Mouse (Mus musculus) hindbrain, embryonic 11.5 days (tissue): Measurements from ENCODE around the gene Dok7. TPM values are rescaled to one million over a fixed set of nuclear protein-coding genes. Genes with fewer than 3 reads are reported as not detected.

ENCODE experiments used
- ATAC-seq: fragments of 200-750 bp; cut with Nextera tagmentation; 2 replicates; pipeline ENCODE4 v1.8.0; 2017; ENCODE audit warnings: mild to moderate bottlenecking, moderate TSS enrichment, moderate library complexity; ENCODE audit not compliant: low FRiP score
- DNase-seq: peaks from one replicate; pipeline ENCODE4 v3.0.0-alpha.2; 2015; ENCODE audit warnings: low spot score
- H3K27ac ChIP-seq: fragments of 300-500 bp; sonication (generic); 2 replicates; pipeline ENCODE4 v1.5.1; 2014; ENCODE audit warnings: mild to moderate bottlenecking, low read depth, low read length
- H3K27me3 ChIP-seq: fragments of 300-500 bp; sonication (generic); 2 replicates; pipeline ENCODE4 v1.6.1; 2014; ENCODE audit warnings: mild to moderate bottlenecking, low read length, moderate library complexity, mixed read lengths; ENCODE audit not compliant: control insufficient read depth, insufficient read depth
- H3K36me3 ChIP-seq: fragments of 300-500 bp; sonication (generic); 2 replicates; pipeline ENCODE4 v1.6.1; 2014; ENCODE audit warnings: mild to moderate bottlenecking, low read length, moderate library complexity, mixed read lengths; ENCODE audit not compliant: control insufficient read depth, insufficient read depth
- H3K4me1 ChIP-seq: fragments of 300-500 bp; sonication (generic); replicated peaks from 2 replicates; pipeline ENCODE4 v1.6.1; 2014; ENCODE audit warnings: low read length, mixed read lengths; ENCODE audit not compliant: control insufficient read depth, insufficient read depth
- H3K4me2 ChIP-seq: fragments of 300-500 bp; sonication (generic); replicated peaks from 2 replicates; pipeline ENCODE4 v1.6.1; 2014; ENCODE audit warnings: mild to moderate bottlenecking, low read depth, low read length
- H3K4me3 ChIP-seq: fragments of 300-500 bp; sonication (generic); 2 replicates; pipeline ENCODE4 v1.5.1; 2014; ENCODE audit warnings: low read depth, low read length
- H3K9ac ChIP-seq: fragments of 300-500 bp; sonication (generic); 2 replicates; pipeline ENCODE4 v1.6.1; 2014; ENCODE audit warnings: low read depth, low read length
- H3K9me3 ChIP-seq: fragments of 300-500 bp; sonication (generic); 2 replicates; pipeline ENCODE4 v1.6.1; 2016; ENCODE audit warnings: low read length; ENCODE audit not compliant: control insufficient read depth
- WGBS: fragments of 180-500 bp; shearing (Covaris S2); extraction: QIAGEN DNeasy Blood & Tissue Kit; methylation state at CpG from one replicate; pipeline ENCODE4 v1.1.7; 2014; 5-methylcytosine and 5-hydroxymethylcytosine counted together
- polyA plus RNA-seq: library from polyadenylated mRNA; unstranded; fragments of >200 nt; fragmentation: Nextera tagmentation; extraction: Ambion mirVana; gene quantifications from 2 replicates; pipeline ENCODE4 v1.2.1, GENCODE M21; 2014

Dok7 gene
- polyA plus RNA-seq, 1 experiment from 2014 or later, result not detected

DNA sequence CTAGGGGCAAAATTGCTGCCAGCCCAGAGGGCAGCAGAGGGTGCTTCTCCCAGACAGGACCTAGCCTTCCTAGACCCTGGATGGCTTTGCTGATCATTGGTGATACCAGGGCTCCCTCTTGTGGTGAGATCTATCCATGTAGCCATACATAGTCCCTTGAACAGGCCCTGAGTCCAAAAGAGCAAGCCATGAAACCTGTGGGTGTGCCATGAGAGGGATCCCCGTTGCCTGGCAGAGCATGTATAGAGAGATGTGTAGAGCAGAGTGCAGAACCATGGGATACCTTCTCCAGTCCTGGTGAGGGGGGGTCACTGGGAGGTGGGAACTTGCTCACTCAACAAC is 13.5 kb upstream of the Dok7 start:
- no peaks in the 10 kb centered on the region for H3K27me3 ChIP-seq
- H3K9me3 ChIP-seq, result no peaks in the 10 kb centered on the region
- H3K36me3 ChIP-seq, result no peaks in the 10 kb centered on the region
- no peak overlapping the region for H3K4me2 ChIP-seq
- peak; percentile 73; the same call in 1 of the 2 replicates for ATAC-seq
- H3K27ac ChIP-seq, result no peak overlapping the region
- 33% methylated on average over 1 of the region's 1 CpGs for WGBS
- H3K9ac ChIP-seq, result no peak overlapping the region
- H3K4me1 ChIP-seq, result no peaks in the 10 kb centered on the region
- DNase-seq, result peak; percentile 87
- no peak overlapping the region for H3K4me3 ChIP-seq

- Histone ChIP-seq H3K4me1 (no peaks in the 10 kb centered on the region), H3K36me3 (no peaks in the 10 kb centered on the region), H3K4me2 (no peak overlapping the region), H3K9ac (no peak overlapping the region), H3K27me3 (no peaks in the 10 kb centered on the region; the same call in 1 of the 2 replicates), H3K4me3 (no peak overlapping the region), H3K27ac (no peak overlapping the region), H3K9me3 (no peaks in the 10 kb centered on the region)
- ATAC-seq (no peak), DNase-seq (no peak)
- WGBS, result 72% methylated on average over 5 of the region's 5 CpGs
Observed at GRCm38 (mm10) chr5:35050541-35050940, 6.0 kb upstream of the Dok7 start.

- Histone ChIP-seq H3K4me3 (no peak overlapping the region), H3K27me3 (peaks cover 12% of the 10 kb centered on the region), H3K9ac (no peak overlapping the region), H3K27ac (no peak overlapping the region), H3K36me3 (no peaks in the 10 kb centered on the region), H3K4me1 (peaks cover 6% of the 10 kb centered on the region; the same call in 1 of the 2 replicates), H3K9me3 (no peaks in the 10 kb centered on the region), H3K4me2 (no peak overlapping the region)
- ATAC-seq (no peak), DNase-seq (no peak)
- 74% methylated on average over 3 of the region's 3 CpGs for WGBS
Observed at GRCm38 (mm10) chr5:35054628-35055027, 1.9 kb upstream of the Dok7 start.

- no peak overlapping the region for H3K4me2 ChIP-seq
- WGBS, result 80% methylated on average over 12 of the region's 12 CpGs
- H3K4me3 ChIP-seq, result no peak overlapping the region
- ATAC-seq (no peak), DNase-seq (no peak)
- peaks cover 12% of the 10 kb centered on the region for H3K27me3 ChIP-seq
- no peak overlapping the region for H3K9ac ChIP-seq
- no peak overlapping the region for H3K27ac ChIP-seq
- no peaks in the 10 kb centered on the region for H3K36me3 ChIP-seq
- peaks cover 6% of the 10 kb centered on the region; the same call in 1 of the 2 replicates for H3K4me1 ChIP-seq
- H3K9me3 ChIP-seq, result no peaks in the 10 kb centered on the region
Observed at GRCm38 (mm10) chr5:35055076-35055475, 1.5 kb upstream of the Dok7 start.

- DNase-seq, result peak; percentile 20
- Histone ChIP-seq H3K27me3 (peaks cover 12% of the 10 kb centered on the region), H3K9me3 (no peaks in the 10 kb centered on the region), H3K4me3 (peak overlapping the region; percentile 49), H3K4me2 (peak overlapping the region; percentile 97), H3K4me1 (peaks cover 6% of the 10 kb centered on the region; the same call in 1 of the 2 replicates), H3K9ac (no peak overlapping the region), H3K36me3 (no peaks in the 10 kb centered on the region), H3K27ac (no peak overlapping the region)
- 15% methylated on average over 4 of the region's 4 CpGs for WGBS
- ATAC-seq, result no peak
Observed at GRCm38 (mm10) chr5:35057582-35057981, 1.0 kb downstream of the Dok7 start.

GRCm38 (mm10) chr5:35058216-35058615 is 1.6 kb downstream of the Dok7 start:
- Histone ChIP-seq H3K27me3 (peaks cover 12% of the 10 kb centered on the region), H3K4me1 (peaks cover 6% of the 10 kb centered on the region; the same call in 1 of the 2 replicates), H3K9ac (no peak overlapping the region), H3K27ac (no peak overlapping the region), H3K4me2 (no peak overlapping the region), H3K4me3 (no peak overlapping the region), H3K36me3 (no peaks in the 10 kb centered on the region), H3K9me3 (no peaks in the 10 kb centered on the region)
- ATAC-seq (no peak), DNase-seq (no peak)
- WGBS, result 71% methylated on average over 1 of the region's 1 CpGs

- H3K27ac ChIP-seq, result no peak overlapping the region
- no peaks in the 10 kb centered on the region for H3K9me3 ChIP-seq
- peaks cover 12% of the 10 kb centered on the region for H3K27me3 ChIP-seq
- H3K36me3 ChIP-seq, result no peaks in the 10 kb centered on the region
- no peak overlapping the region for H3K9ac ChIP-seq
- 73% methylated on average over 3 of the region's 3 CpGs for WGBS
- no peak overlapping the region for H3K4me3 ChIP-seq
- no peak overlapping the region for H3K4me2 ChIP-seq
- DNase-seq, result no peak
- H3K4me1 ChIP-seq, result peaks cover 6% of the 10 kb centered on the region; the same call in 1 of the 2 replicates
- ATAC-seq, result no peak
Observed at GRCm38 (mm10) chr5:35060098-35060497, 3.5 kb downstream of the Dok7 start.

- WGBS, result 86% methylated on average over 2 of the region's 2 CpGs
- no peaks in the 10 kb centered on the region for H3K9me3 ChIP-seq
- no peak for ATAC-seq
Observed at GRCm38 (mm10) chr5:35069841-35070240, 13.3 kb downstream of the Dok7 start.

DNA sequence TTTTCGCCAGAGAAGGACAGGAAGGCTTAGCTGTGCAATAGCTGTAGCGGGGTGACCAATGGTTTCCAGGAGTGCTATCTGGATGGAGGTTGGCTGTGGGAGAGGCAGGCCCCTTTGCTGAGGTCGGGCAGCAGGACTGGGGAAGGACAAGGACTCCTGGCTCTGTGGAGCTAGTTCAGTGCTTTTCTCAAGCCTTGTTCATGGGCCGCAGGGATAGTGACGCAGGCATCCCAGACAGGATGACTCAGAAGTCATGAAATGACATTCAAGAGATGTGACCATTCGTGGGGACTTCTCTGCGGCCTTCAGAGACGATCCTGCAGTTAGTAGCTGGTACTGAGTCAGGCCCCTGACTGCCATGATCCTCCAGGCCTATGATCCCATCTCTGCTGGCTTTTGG is 13.7 kb downstream of the Dok7 start:
- WGBS, result 88% methylated on average over 8 of the region's 8 CpGs
- no peak for ATAC-seq
- Histone ChIP-seq H3K27ac (no peak overlapping the region), H3K9me3 (no peaks in the 10 kb centered on the region), H3K4me1 (no peaks in the 10 kb centered on the region), H3K27me3 (no peaks in the 10 kb centered on the region), H3K4me3 (no peak overlapping the region), H3K9ac (no peak overlapping the region), H3K4me2 (no peak overlapping the region), H3K36me3 (no peaks in the 10 kb centered on the region)
- no peak for DNase-seq

More at GRCm38 (mm10) chr5:35069841-35070240, 13.3 kb downstream of the Dok7 start:
- DNase-seq, result no peak
- H3K27ac ChIP-seq, result no peak overlapping the region
- no peak overlapping the region for H3K4me3 ChIP-seq
- H3K4me2 ChIP-seq, result no peak overlapping the region
- H3K4me1 ChIP-seq, result no peaks in the 10 kb centered on the region
- no peaks in the 10 kb centered on the region for H3K36me3 ChIP-seq
- H3K27me3 ChIP-seq, result no peaks in the 10 kb centered on the region
- no peak overlapping the region for H3K9ac ChIP-seq
